Mouse (Mus musculus) heart, postnatal 0 days (tissue): ENCODE data around the gene Hist1h3c.
A peak's percentile ranks its signal among the peaks of the same experiment; 100 is the strongest.

ENCODE experiments used
- CTCF ChIP-seq: IDR thresholded peaks from 2 replicates; pipeline ENCODE4 v1.5.1; 2016; ENCODE audit warnings: antibody characterized with exemption, control low read depth, low read depth
- EP300 ChIP-seq: IDR thresholded peaks from 2 replicates; pipeline ENCODE4 v1.6.1; 2016; ENCODE audit warnings: antibody characterized with exemption, low read depth

GRCm38 (mm10) chr13:23700786-23701520 lies 44.4 kb downstream of the Hist1h3c start:
- TF ChIP-seq EP300 (no peak), CTCF (peak; percentile 93)
